Mouse (Mus musculus) thymus, postnatal 4 days (tissue): ENCODE results near the gene Teddm3.
"Not testable (repeated sequence)": the region's sequence is repeated elsewhere in the genome, so short reads cannot be mapped to it uniquely, and the experiment has no call there.

Source experiments
- DNase-seq: peaks from one replicate; pipeline ENCODE4 v3.0.0; 2021

The Teddm3 gene

GRCm38 (mm10) chr16:21149896-21150295 is 3.9 kb downstream of the Teddm3 start:
- DNase-seq, result no peak

- DNase-seq, result not testable (repeated sequence)
Measured at GRCm38 (mm10) chr16:21148451-21148850, 5.3 kb downstream of the Teddm3 start.

GRCm38 (mm10) chr16:21136312-21137083 is 17.3 kb downstream of the Teddm3 start:
- DNase-seq, result no peak

GRCm38 (mm10) chr16:21127666-21128065 is 26.1 kb downstream of the Teddm3 start:
- not testable (repeated sequence) for DNase-seq

- not testable (repeated sequence) for DNase-seq
Measured at GRCm38 (mm10) chr16:21122776-21123175, 31.0 kb downstream of the Teddm3 start.

GRCm38 (mm10) chr16:21116078-21116477 is 37.7 kb downstream of the Teddm3 start:
- DNase-seq, result no peak

GRCm38 (mm10) chr16:21109473-21109872 is 44.3 kb downstream of the Teddm3 start:
- no peak for DNase-seq
